Mouse (Mus musculus) lung, adult 2 months (tissue): Measurements from ENCODE around the gene Adap1.

Source experiments
- CTCF ChIP-seq: fragments of 200-500 bp; IDR thresholded peaks from 2 replicates; pipeline ENCODE4 v1.5.1; 2011; ENCODE audit warnings: mild to moderate bottlenecking, low read length, control low read depth; ENCODE audit not compliant: insufficient read depth
- POLR2A ChIP-seq: fragments of 200-500 bp; IDR thresholded peaks from 2 replicates; pipeline ENCODE4 v1.6.1; 2011; ENCODE audit warnings: low read depth, mild to moderate bottlenecking, control low read depth, low read length, borderline replicate concordance; ENCODE audit errors: extremely low read depth

GRCm38 (mm10) chr5:139229716-139230115, 95.7 kb downstream of the Adap1 start:
- TF ChIP-seq CTCF (no peak), POLR2A (no peak)
